Mouse (Mus musculus): Measurements from ENCODE around the gene Casp7. TPM values are rescaled to one million over a fixed set of nuclear protein-coding genes. Genes with fewer than 3 reads are reported as not detected.
A peak's percentile ranks its signal among the peaks of the same experiment; 100 is the strongest.

Gene Casp7
- total and polyA plus RNA-seq, 3 experiments: 69.4 to 70.4 TPM; not detected in 1

DNA sequence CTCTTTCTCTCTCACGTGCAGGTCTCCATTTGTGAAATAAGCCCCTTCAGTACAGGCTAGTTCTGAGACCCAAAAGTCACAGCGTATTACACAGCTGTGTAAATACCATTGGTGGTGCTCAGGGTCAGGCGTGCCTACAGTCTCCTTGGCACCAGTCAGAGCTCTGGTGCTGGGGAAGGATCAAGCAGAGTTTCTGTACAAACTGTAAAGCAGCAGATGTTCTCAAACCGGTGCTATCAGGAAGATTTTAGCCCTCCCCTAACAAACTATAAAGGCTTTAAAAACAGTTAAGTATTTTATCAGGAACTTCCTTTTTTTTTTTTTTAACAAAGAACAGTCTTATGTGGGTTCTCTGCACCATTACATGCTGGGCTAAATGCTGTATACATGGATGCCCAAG is 65.9 kb downstream of the Casp7 start (continued):
- TF ChIP-seq TBP (IDR thresholded peaks at IDR 0.05; ENCODE audit: low read depth, low read length): peak; percentile 85
- no peak for TF ChIP-seq SMC3 (IDR thresholded peaks at IDR 0.05; ENCODE audit: low read depth, low read length)

DNA sequence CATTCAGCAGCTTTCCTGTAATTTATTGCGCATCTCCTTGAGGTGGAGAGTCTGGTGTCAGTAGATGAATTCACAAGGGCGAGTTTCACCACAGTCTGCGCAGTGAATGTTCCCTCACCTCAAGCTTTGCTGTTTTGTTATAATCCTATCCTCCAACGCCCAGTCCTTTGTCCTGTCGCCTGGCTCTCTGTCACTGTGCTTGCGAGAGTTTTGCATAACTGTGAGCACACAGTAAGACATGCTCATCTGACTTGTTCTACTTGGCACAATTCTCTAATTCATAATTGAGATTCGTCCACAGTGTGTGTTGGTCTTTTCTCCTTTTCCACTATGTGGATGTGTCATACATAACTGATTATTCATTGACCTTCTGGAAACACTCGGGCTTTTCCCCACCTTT is 69.6 kb downstream of the Casp7 start:
- Histone ChIP-seq H3K9me3 (replicated peaks; ENCODE audit: insufficient read depth, low read length) (no peaks in the 10 kb centered on the region), H3K4me1 (ENCODE audit: control insufficient read depth in 1 of 2, insufficient read depth in 2 of 2, low read length in 2 of 2) (peaks cover 10 to 26% of the 10 kb centered on the region in 2 experiments), H3K9ac (ENCODE audit: control insufficient read depth, low read depth, low read length, poor library complexity, severe bottlenecking) (no peak overlapping the region), H3K79me2 (ENCODE audit: control insufficient read depth, insufficient read depth, low read length, poor library complexity) (no peaks in the 10 kb centered on the region), H3K36me3 (ENCODE audit: control insufficient read depth in 1 of 2, insufficient read depth in 2 of 2, low read length in 2 of 2) (peaks cover 0 to 14% of the 10 kb centered on the region in 2 experiments; a peak in 2 of 4 replicates), H3K27me3 (ENCODE audit: control insufficient read depth in 1 of 2, insufficient read depth in 2 of 2, low read length in 2 of 2) (no peaks in the 10 kb centered on the region), H3K27ac (ENCODE audit: control insufficient read depth, low read depth, low read length) (no peak overlapping the region), H3K4me3 (ENCODE audit: control insufficient read depth in 1 of 2, insufficient read depth in 1 of 2, low read depth in 2 of 2, low read length in 2 of 2) (no peak overlapping the region)
- DNase-seq (ENCODE audit: low read depth, low spot score): no peak
- no peak for TF ChIP-seq MYB (IDR thresholded peaks at IDR 0.05; ENCODE audit: low read depth, low read length)
- TF ChIP-seq E2F4 (IDR thresholded peaks at IDR 0.05; ENCODE audit: borderline replicate concordance, low read depth, low read length): no peak
- no peak for TF ChIP-seq GATA1 (IDR thresholded peaks at IDR 0.05; ENCODE audit: low read depth, low read length)
- TF ChIP-seq MEF2A (IDR thresholded peaks at IDR 0.05; ENCODE audit: extremely low read depth, insufficient replicate concordance, low read depth, low read length, poor library complexity, severe bottlenecking): no peak
- no peak for TF ChIP-seq MAX (IDR thresholded peaks at IDR 0.05; ENCODE audit: low read length)
- no peak for TF ChIP-seq SMC3 (IDR thresholded peaks at IDR 0.05; ENCODE audit: low read depth, low read length)
- TF ChIP-seq MXI1 (IDR thresholded peaks at IDR 0.05; ENCODE audit: low read depth, low read length): no peak
- no peak for TF ChIP-seq CTCF (IDR thresholded peaks at IDR 0.05 in 2 of 3, conservative IDR thresholded peaks at IDR 0.05 in 1 of 3; ENCODE audit: control insufficient read depth in 1 of 3, insufficient read depth in 1 of 3, low read depth in 2 of 3, low read length in 3 of 3, poor library complexity in 1 of 3, severe bottlenecking in 1 of 3)
- TF ChIP-seq MYC (IDR thresholded peaks at IDR 0.05; ENCODE audit: low read depth, low read length): no peak
- no peak for TF ChIP-seq POLR2AphosphoS2 (IDR thresholded peaks at IDR 0.05; ENCODE audit: low read length)
- no peak for TF ChIP-seq RAD21 (IDR thresholded peaks at IDR 0.05; ENCODE audit: low read depth, low read length)

DNA sequence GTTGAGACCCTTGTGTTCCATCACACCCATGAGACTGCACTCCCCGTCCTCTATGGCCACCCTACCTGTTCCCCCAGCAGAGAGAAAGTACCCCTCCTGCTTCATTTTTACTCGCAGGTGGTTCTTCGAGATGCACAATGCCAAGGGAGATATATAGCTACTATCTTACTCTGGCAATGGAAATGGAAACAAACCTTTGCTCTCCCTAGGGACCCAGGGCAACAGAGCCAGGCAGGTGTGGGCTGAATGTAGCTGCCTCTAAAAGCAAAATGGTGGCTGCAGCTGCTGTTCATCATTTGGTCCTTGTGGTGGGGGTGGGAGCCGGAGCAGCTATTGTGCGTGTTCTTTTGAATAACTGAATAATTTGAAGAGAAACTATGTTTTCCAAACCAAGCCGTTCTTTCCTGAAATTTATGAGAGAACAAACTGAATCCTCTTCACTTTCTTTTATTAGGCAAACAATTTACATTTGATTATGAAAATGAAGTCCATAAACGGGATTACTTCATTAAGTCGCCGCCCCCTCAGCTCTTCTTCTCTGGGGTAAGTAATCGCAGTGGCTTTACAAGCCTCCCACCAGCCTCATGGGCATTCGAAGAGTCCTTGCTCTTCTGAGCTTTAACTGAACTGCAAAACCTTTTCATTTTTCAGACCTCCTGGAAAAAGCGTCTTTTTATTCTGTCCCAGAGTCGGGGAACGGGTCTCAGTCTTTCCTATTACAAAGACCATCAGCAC is 73.5 kb downstream of the Casp7 start:
- H3K79me2 ChIP-seq (ENCODE audit: control insufficient read depth, insufficient read depth, low read length, poor library complexity): no peaks in the 10 kb centered on the region
- H3K27ac ChIP-seq (ENCODE audit: control insufficient read depth, low read depth, low read length): no peak overlapping the region
- no peaks in the 10 kb centered on the region for H3K27me3 ChIP-seq (ENCODE audit: control insufficient read depth in 1 of 2, insufficient read depth in 2 of 2, low read length in 2 of 2)
- no peak for DNase-seq (ENCODE audit: low read depth, low spot score)
- peaks cover 0 to 7% of the 10 kb centered on the region in 2 experiments; a peak in 2 of 4 replicates for H3K4me1 ChIP-seq (ENCODE audit: control insufficient read depth in 1 of 2, insufficient read depth in 2 of 2, low read length in 2 of 2)
- H3K9me3 ChIP-seq (replicated peaks; ENCODE audit: insufficient read depth, low read length): no peaks in the 10 kb centered on the region
- peaks cover 0 to 3% of the 10 kb centered on the region in 2 experiments; a peak in 1 of 4 replicates for H3K36me3 ChIP-seq (ENCODE audit: control insufficient read depth in 1 of 2, insufficient read depth in 2 of 2, low read length in 2 of 2)
- no peak overlapping the region for H3K9ac ChIP-seq (ENCODE audit: control insufficient read depth, low read depth, low read length, poor library complexity, severe bottlenecking)
- no peak overlapping the region for H3K4me3 ChIP-seq (ENCODE audit: control insufficient read depth in 1 of 2, insufficient read depth in 1 of 2, low read depth in 2 of 2, low read length in 2 of 2)
- TF ChIP-seq ZNF384 (IDR thresholded peaks at IDR 0.05; ENCODE audit: low read depth, low read length): no peak
- no peak for TF ChIP-seq HCFC1 (IDR thresholded peaks at IDR 0.05; ENCODE audit: low read depth, low read length)
- no peak for TF ChIP-seq MAFK (IDR thresholded peaks at IDR 0.05; ENCODE audit: borderline replicate concordance, low read depth, low read length)
- no peak for TF ChIP-seq SIN3A (IDR thresholded peaks at IDR 0.05; ENCODE audit: low read length)
- no peak for TF ChIP-seq POLR2A (IDR thresholded peaks at IDR 0.05; ENCODE audit: control insufficient read depth in 1 of 2, insufficient read depth in 1 of 2, low read depth in 1 of 2, low read length in 2 of 2, poor library complexity in 1 of 2)
- no peak for TF ChIP-seq NELFE (IDR thresholded peaks at IDR 0.05; ENCODE audit: low read depth, low read length)
- no peak for TF ChIP-seq USF1 (IDR thresholded peaks at IDR 0.05; ENCODE audit: low read depth, low read length)
- no peak for TF ChIP-seq MAX (IDR thresholded peaks at IDR 0.05; ENCODE audit: low read length)
- TF ChIP-seq TBP (IDR thresholded peaks at IDR 0.05; ENCODE audit: low read depth, low read length): no peak
- TF ChIP-seq RAD21 (IDR thresholded peaks at IDR 0.05; ENCODE audit: low read depth, low read length): no peak
- TF ChIP-seq E2F4 (IDR thresholded peaks at IDR 0.05; ENCODE audit: borderline replicate concordance, low read depth, low read length): no peak
- no peak for TF ChIP-seq CHD1 (IDR thresholded peaks at IDR 0.05; ENCODE audit: low read depth, low read length)
- TF ChIP-seq UBTF (IDR thresholded peaks at IDR 0.05; ENCODE audit: borderline replicate concordance, insufficient read depth, low read depth, low read length): no peak
- no peak for TF ChIP-seq GATA1 (IDR thresholded peaks at IDR 0.05; ENCODE audit: low read depth, low read length)
